18 mouse cellular contexts compared by ENCODE assay signal in the genomic region with DNA sequence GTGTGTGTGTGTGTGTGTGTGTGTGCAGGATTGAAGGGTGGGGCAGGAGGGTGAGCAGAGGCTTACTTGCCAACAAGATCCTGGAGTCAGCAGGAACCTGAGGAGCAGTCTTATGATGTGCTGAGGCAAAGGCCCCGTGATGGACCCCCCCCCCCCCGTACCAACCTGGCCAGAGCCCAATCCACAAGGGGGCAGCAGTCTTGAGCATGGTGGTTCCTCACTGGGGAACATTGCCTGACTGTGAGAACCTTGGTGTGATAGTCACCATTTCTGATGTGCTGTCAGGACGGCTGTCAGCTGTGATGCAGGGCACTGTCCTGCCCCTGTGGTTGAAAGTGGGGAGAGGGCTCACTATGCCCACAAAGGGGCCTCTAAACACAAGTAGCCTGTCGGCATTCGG.
A peak's percentile ranks its signal among the peaks of the same experiment; 100 is the strongest.
DNase-seq lines count a peak whose midpoint lies in the region; ATAC-seq and TF ChIP-seq lines count a peak whose summit lies in the region.
"Had no signal": no experiment of that assay in that cellular context is flagged by ENCODE, and none has a peak within 500 bp of the region (broad histone marks: within the 10 kb centered on the region; RNA-seq: fewer than 3 reads in every experiment).

No protein-coding gene starts in this region.

- 84% methylated on average over 5 of the region's 5 CpGs for WGBS in heart, postnatal 0 days
- WGBS in heart, embryonic 11.5 days (ENCODE audit: insufficient replicate concordance), result 77% methylated on average over 5 of the region's 5 CpGs
- 91% methylated on average over 4 of the region's 5 CpGs for WGBS in lung, postnatal 0 days

- TF ChIP-seq POLR2A in ES-Bruce4 (IDR thresholded peaks at IDR 0.05; ENCODE audit: insufficient read depth, low read length), result no peak

- no peaks in the 10 kb centered on the region for H3K9me3 ChIP-seq in heart, postnatal 0 days (replicated peaks; ENCODE audit: control insufficient read depth, low read length)
- H3K9me3 ChIP-seq in heart, embryonic 11.5 days (replicated peaks; ENCODE audit: control insufficient read depth, low read length), result no peaks in the 10 kb centered on the region
- H3K9me3 ChIP-seq in lung, postnatal 0 days (ENCODE audit: low read length), result no peaks in the 10 kb centered on the region
- H3K9me3 ChIP-seq in ES-Bruce4 (replicated peaks; ENCODE audit: control insufficient read depth, insufficient read depth, low read length, poor library complexity, severe bottlenecking), result no peaks in the 10 kb centered on the region
- H3K9me3 ChIP-seq: limb, embryonic 10.5 days; midbrain, embryonic 13.5 days had no signal

- ATAC-seq in heart, postnatal 0 days (ENCODE audit: insufficient read depth, low read depth), result no peak
- ATAC-seq in heart, embryonic 11.5 days (replicated peaks; ENCODE audit: insufficient number of reproducible peaks, low FRiP score, low TSS enrichment), result no peak
- no peak for ATAC-seq in lung, postnatal 0 days
- ATAC-seq: forebrain, postnatal 0 days; midbrain, embryonic 13.5 days had no signal

- no peaks in the 10 kb centered on the region for H3K36me3 ChIP-seq in heart, postnatal 0 days (replicated peaks; ENCODE audit: control insufficient read depth, insufficient read depth, low read length)
- H3K36me3 ChIP-seq in heart, embryonic 11.5 days (ENCODE audit: control insufficient read depth, insufficient read depth, low read length), result no peaks in the 10 kb centered on the region
- no peaks in the 10 kb centered on the region for H3K36me3 ChIP-seq in lung, postnatal 0 days (ENCODE audit: insufficient read depth, low read length)
- H3K36me3 ChIP-seq in ES-Bruce4 (ENCODE audit: control insufficient read depth, insufficient read depth, low read length, poor library complexity, severe bottlenecking), result no peaks in the 10 kb centered on the region
- H3K36me3 ChIP-seq: limb, embryonic 10.5 days; midbrain, embryonic 13.5 days had no signal

- H3K4me3 ChIP-seq in heart, postnatal 0 days (ENCODE audit: low read depth, low read length), result no peak overlapping the region
- no peak overlapping the region for H3K4me3 ChIP-seq in heart, embryonic 11.5 days (ENCODE audit: low read depth, low read length)
- H3K4me3 ChIP-seq in lung, postnatal 0 days (ENCODE audit: low read depth, low read length), result no peak overlapping the region
- H3K4me3 ChIP-seq in ES-Bruce4 (ENCODE audit: low read depth, low read length), result no peak overlapping the region
- H3K4me3 ChIP-seq: left cerebral cortex, adult 2 months; limb, embryonic 10.5 days; midbrain, embryonic 13.5 days had no signal

- H3K27me3 ChIP-seq in heart, postnatal 0 days (ENCODE audit: control insufficient read depth, insufficient read depth, low read length), result no peaks in the 10 kb centered on the region
- H3K27me3 ChIP-seq in heart, embryonic 11.5 days (ENCODE audit: control insufficient read depth, insufficient read depth, low read length), result no peaks in the 10 kb centered on the region
- no peaks in the 10 kb centered on the region for H3K27me3 ChIP-seq in lung, postnatal 0 days (replicated peaks; ENCODE audit: insufficient read depth, low read length)
- H3K27me3 ChIP-seq in ES-Bruce4 (ENCODE audit: control insufficient read depth, insufficient read depth, low read length, poor library complexity, severe bottlenecking), result no peaks in the 10 kb centered on the region
- H3K27me3 ChIP-seq: midbrain, embryonic 13.5 days had no signal

- H3K4me2 ChIP-seq in heart, postnatal 0 days (ENCODE audit: low read depth, low read length), result no peak overlapping the region
- H3K4me2 ChIP-seq in heart, embryonic 11.5 days, result no peak overlapping the region
- no peak overlapping the region for H3K4me2 ChIP-seq in lung, postnatal 0 days (replicated peaks; ENCODE audit: low read depth, low read length)
- H3K4me2 ChIP-seq: midbrain, embryonic 13.5 days had no signal

- H3K9ac ChIP-seq in heart, postnatal 0 days (replicated peaks; ENCODE audit: low read depth, low read length), result no peak overlapping the region
- no peak overlapping the region for H3K9ac ChIP-seq in heart, embryonic 11.5 days (ENCODE audit: low read depth, low read length)
- no peak overlapping the region for H3K9ac ChIP-seq in lung, postnatal 0 days (replicated peaks; ENCODE audit: low read depth)
- H3K9ac ChIP-seq in ES-Bruce4 (ENCODE audit: low read depth, poor library complexity, severe bottlenecking), result no peak overlapping the region
- H3K9ac ChIP-seq: forebrain, postnatal 0 days; midbrain, embryonic 13.5 days had no signal

- peak; percentile 27 for TF ChIP-seq CTCF in heart, postnatal 0 days (IDR thresholded peaks at IDR 0.05; ENCODE audit: low read depth)
- TF ChIP-seq CTCF in lung, postnatal 0 days (IDR thresholded peaks at IDR 0.05), result peak; percentile 42
- peak; percentile 44 for TF ChIP-seq CTCF in ES-Bruce4 (IDR thresholded peaks at IDR 0.05; ENCODE audit: low read depth, low read length)

- no peak for TF ChIP-seq EP300 in heart, postnatal 0 days (IDR thresholded peaks at IDR 0.05; ENCODE audit: low read depth)
- TF ChIP-seq EP300 in lung, postnatal 0 days (IDR thresholded peaks at IDR 0.05), result no peak
- TF ChIP-seq EP300 in ES-Bruce4 (IDR thresholded peaks at IDR 0.05; ENCODE audit: insufficient read depth, low read depth, low read length), result no peak

- DNase-seq in heart, postnatal 0 days (ENCODE audit: low spot score), result no peak
- no peak for DNase-seq in lung, postnatal 0 days (ENCODE audit: low spot score)
- no peak for DNase-seq in lung, postnatal 10 days
- DNase-seq in naive thymus-derived CD4-positive, alpha-beta T cell, adult 2 months (ENCODE audit: low read depth), result peak; percentile 50
- no peak for DNase-seq in cerebellum, adult 18-20 months
- DNase-seq: adrenal gland, adult 8-10 months; cerebellum, adult 8-10 months; forebrain, postnatal 0 days; heart, adult 11 months; kidney, adult 11 months; kidney, postnatal 14 days; right cerebral cortex, adult 18-20 months had no signal

- H3K27ac ChIP-seq in heart, postnatal 0 days (ENCODE audit: low read depth), result no peak overlapping the region
- H3K27ac ChIP-seq in heart, embryonic 11.5 days (ENCODE audit: low read depth, low read length), result no peak overlapping the region
- no peak overlapping the region for H3K27ac ChIP-seq in lung, postnatal 0 days (ENCODE audit: low read length)
- no peak overlapping the region for H3K27ac ChIP-seq in ES-Bruce4 (ENCODE audit: insufficient read depth, low read length)
- H3K27ac ChIP-seq: left cerebral cortex, adult 2 months; limb, embryonic 10.5 days; macrophage; midbrain, embryonic 13.5 days had no signal

- no peaks in the 10 kb centered on the region for H3K4me1 ChIP-seq in heart, postnatal 0 days (ENCODE audit: control insufficient read depth, insufficient read depth)
- H3K4me1 ChIP-seq in heart, embryonic 11.5 days (ENCODE audit: control insufficient read depth, insufficient read depth, low read length), result no peaks in the 10 kb centered on the region
- no peaks in the 10 kb centered on the region for H3K4me1 ChIP-seq in lung, postnatal 0 days (ENCODE audit: insufficient read depth, low read depth, low read length)
- H3K4me1 ChIP-seq in ES-Bruce4 (ENCODE audit: control insufficient read depth, insufficient read depth, low read length), result no peaks in the 10 kb centered on the region
- H3K4me1 ChIP-seq: midbrain, embryonic 13.5 days had no signal
